Mouse (Mus musculus) layer of hippocampus, adult 2 months (tissue): ENCODE data around the gene Capzb. TPM values are rescaled to one million over a fixed set of nuclear protein-coding genes. Genes with fewer than 3 reads are reported as not detected.

Experiments
- DNase-seq, 2 experiments: peaks; one replicate each; pipeline ENCODE4 v3.0.0; 2022; ENCODE audit warnings: low spot score in 2 of 2
- H3K27ac ChIP-seq: fragments of 200-600 bp; 2 replicates; pipeline ENCODE4 v1.8.1; 2022
- H3K4me3 ChIP-seq: fragments of 200-600 bp; 2 replicates; pipeline ENCODE4 v1.8.1; 2022; ENCODE audit warnings: mild to moderate bottlenecking
- CTCF ChIP-seq: fragments of 200-600 bp; conservative IDR thresholded peaks from 2 replicates; pipeline ENCODE4 v1.8.1; 2022; ENCODE audit warnings: antibody characterized with exemption, mild to moderate bottlenecking, moderate library complexity
- microRNA-seq, 2 experiments: library from miRNA; unstranded; fragments of <30 nt; microRNA quantifications; one replicate each; pipeline ENCODE4 v1.2.0; 2021
- total RNA-seq, 2 experiments: library from RNA; stranded (reverse); gene quantifications; 2 replicates each; pipeline ENCODE4 v1.2.3; 2021

Gene Capzb
- total RNA-seq, 2 experiments from 2014 or later, result 374 to 416 TPM

DNA sequence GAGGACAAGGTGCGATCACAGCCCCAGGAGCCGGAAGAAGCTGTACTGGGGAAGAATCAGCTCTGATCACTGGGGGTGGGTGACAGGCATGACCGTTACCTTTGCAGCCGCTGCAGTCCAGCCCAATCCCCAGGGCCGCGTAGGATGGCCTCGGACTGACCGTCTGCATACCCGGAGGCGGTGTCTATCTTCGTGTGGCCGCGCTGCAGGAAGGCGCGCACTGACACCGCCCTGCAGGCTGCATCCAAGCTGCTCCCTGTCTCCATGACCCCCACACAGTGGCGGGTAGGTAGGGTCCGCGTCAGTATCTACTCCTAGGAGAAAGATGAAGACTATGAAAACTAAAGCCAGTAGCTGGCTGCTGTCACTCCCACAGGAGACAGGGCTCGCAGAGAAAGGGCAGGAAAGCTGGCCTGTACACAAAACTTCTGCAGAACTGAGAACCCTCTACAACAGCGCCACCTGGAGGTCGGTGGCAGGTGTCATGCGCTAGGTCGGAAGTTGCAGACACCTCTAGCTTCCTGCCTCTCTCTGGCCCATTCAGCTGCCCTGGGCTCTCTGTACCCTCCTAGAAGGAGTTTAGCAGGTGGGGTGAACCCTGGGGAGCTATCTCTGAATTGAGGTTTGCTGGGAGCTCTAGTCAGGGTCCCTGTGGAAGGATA lies 144.3 kb downstream of the Capzb start:
- no peak overlapping the region; the same call in 1 of the 2 replicates for H3K4me3 ChIP-seq
- no peak overlapping the region for H3K27ac ChIP-seq
- peak; percentile 85 for TF ChIP-seq CTCF
- peak; percentile 31 to 73 for DNase-seq

DNA sequence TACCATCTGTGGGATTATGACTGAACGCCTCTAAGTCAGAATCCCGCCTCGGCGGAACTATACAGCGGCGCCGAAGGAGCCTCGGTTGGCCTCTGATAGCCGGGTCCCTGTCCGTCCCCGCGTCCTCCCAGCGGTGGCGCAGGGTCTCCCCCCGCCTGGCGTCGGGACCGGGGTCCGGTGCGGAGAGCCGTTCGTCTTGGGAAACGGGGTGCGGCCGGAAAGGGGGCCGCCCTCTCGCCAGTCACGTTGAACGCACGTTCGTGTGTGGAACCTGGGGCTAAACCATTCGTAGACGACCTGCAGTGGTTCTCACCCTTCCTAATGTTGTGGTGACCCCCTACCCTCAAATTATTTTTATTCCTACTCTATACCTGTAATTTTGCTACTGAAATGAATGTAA lies 145.4 kb downstream of the Capzb start:
- Histone ChIP-seq H3K27ac (no peak overlapping the region), H3K4me3 (no peak overlapping the region)
- no peak for TF ChIP-seq CTCF
- DNase-seq, result no peak

DNA sequence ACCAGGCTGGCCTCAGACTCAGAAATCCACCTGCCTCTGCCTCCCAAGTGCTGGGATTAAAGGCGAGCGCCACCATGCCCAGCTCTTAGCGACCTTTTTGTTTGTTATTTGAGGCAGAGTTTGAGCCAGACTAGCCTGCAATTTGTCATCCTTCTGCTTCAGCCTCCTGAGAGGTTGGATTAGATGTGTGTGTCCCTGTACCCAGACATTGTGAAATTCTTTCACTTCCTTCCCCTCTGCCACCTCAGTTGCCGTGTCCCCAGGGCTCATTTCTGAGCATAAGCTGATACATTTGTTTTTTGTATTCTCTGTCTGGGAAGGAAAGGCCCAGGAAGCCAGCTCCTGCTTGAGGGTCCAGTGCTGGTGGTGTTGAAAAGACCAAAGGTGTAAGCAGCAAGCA lies 148.1 kb downstream of the Capzb start:
- H3K4me3 ChIP-seq, result no peak overlapping the region
- H3K27ac ChIP-seq, result no peak overlapping the region
- DNase-seq, result no peak
- no peak for TF ChIP-seq CTCF

Small RNA genes lying within 50 kb of the gene (microRNA-seq; reads per million reads assigned to microRNA genes)
- gene Gm24245 (0 reads per million in 2 experiments), gene Gm25732 (0.32 to 0.55 reads per million in 2 experiments)

Other genes starting within 250 kb of the Capzb start
- not detected for gene Rnf186, start 225.8 kb upstream of the Capzb start, total RNA-seq
- 1 to 10 TPM; 1.6 to 4.2 TPM for gene Tmco4, start 220.0 kb upstream of the Capzb start, total RNA-seq
- gene Htr6, start 117.3 kb upstream of the Capzb start, total RNA-seq, result 1 to 10 TPM; 7.3 to 7.6 TPM
- 10 to 100 TPM; 84.4 to 89.9 TPM for gene Nbl1, start 99.9 kb upstream of the Capzb start, total RNA-seq
- gene Minos1, start 61.8 kb upstream of the Capzb start, total RNA-seq, result 100 to 1,000 TPM; 184 to 196 TPM
- 10 to 100 TPM; 12.5 to 13.3 TPM for gene Pqlc2, start 117.8 kb downstream of the Capzb start, total RNA-seq
- gene Akr7a5, start 117.8 kb downstream of the Capzb start, total RNA-seq, result 10 to 100 TPM; 31.6 to 32.9 TPM
- gene Mrto4, start 159.7 kb downstream of the Capzb start, total RNA-seq, result 10 to 100 TPM; 51.5 to 53.6 TPM
- 10 to 100 TPM; 90.8 to 96.6 TPM for gene Emc1, start 159.7 kb downstream of the Capzb start, total RNA-seq
- gene Ubr4, start 159.7 kb downstream of the Capzb start, total RNA-seq, result 100 to 1,000 TPM; 171 to 176 TPM